Mouse (Mus musculus): ENCODE measurements at regions not wholly inside any gene's neighbourhood (a gene's known extent, or its start where the extent isn't known, plus 50 kb on each side); places are given as distances from the start of the nearest gene placed in this dataset.

DNA sequence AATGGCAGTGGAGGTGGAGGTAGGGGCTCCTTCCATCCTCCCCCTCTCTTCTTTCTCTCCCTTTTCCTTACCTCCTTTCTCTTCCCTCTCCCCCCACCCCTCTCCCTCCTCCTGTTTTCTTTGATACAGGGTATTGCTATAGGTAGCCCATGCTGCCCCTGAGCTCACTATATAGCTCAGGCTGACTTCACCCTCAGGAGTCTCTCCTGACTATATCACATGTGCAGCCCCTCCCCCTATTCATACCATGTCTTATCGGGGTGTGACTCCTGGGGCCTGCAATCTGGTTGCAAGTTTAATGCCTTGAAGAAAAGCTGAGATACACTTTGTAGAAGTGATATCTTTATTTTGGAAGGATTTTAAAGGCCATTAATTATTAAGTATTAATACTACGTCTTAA is 126.4 kb upstream of the Tgfbr2 start:
- 91% methylated on average over 2 of the region's 2 CpGs for WGBS
- no peaks in the 10 kb centered on the region for H3K4me1 ChIP-seq (ENCODE audit: control insufficient read depth, insufficient read depth, low read length)
- TF ChIP-seq POLR2A (IDR thresholded peaks at IDR 0.05; ENCODE audit: borderline replicate concordance, insufficient read depth, low read length), result no peak
- TF ChIP-seq CTCF (IDR thresholded peaks at IDR 0.05; ENCODE audit: borderline replicate concordance, insufficient read depth, low read depth, low read length), result no peak
- H3K27me3 ChIP-seq (ENCODE audit: control insufficient read depth, insufficient read depth, low read length), result no peaks in the 10 kb centered on the region
- H3K27ac ChIP-seq (ENCODE audit: insufficient read depth, low read length), result no peak overlapping the region
- no peak for DNase-seq
- H3K4me3 ChIP-seq (replicated peaks; ENCODE audit: insufficient read depth, low read depth, low read length), result no peak overlapping the region

DNA sequence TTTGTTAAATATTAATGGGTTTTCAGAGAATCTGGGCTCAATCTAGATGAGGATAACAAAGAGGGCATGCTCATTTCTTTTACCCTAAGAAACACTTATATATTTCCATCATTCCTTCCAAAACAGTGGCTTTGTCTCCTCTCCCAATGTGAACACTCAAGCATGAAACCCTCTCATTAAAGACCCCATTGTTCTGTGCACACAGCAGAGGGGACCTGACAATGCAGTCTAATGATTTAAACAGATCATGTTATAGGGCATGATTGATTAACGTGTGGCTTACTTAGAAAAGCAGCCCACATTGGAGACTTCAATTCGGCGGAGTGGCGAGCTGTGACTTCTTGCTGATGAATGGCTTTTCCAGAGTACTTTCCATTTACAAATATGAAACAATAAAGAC is 123.6 kb upstream of the Tgfbr2 start:
- TF ChIP-seq CTCF (IDR thresholded peaks at IDR 0.05; ENCODE audit: borderline replicate concordance, insufficient read depth, low read depth, low read length), result no peak
- TF ChIP-seq POLR2A (IDR thresholded peaks at IDR 0.05; ENCODE audit: borderline replicate concordance, insufficient read depth, low read length), result no peak
- Histone ChIP-seq H3K4me1 (ENCODE audit: control insufficient read depth, insufficient read depth, low read length) (no peaks in the 10 kb centered on the region), H3K27me3 (ENCODE audit: control insufficient read depth, insufficient read depth, low read length) (no peaks in the 10 kb centered on the region), H3K27ac (ENCODE audit: insufficient read depth, low read length) (no peak overlapping the region), H3K4me3 (replicated peaks; ENCODE audit: insufficient read depth, low read depth, low read length) (no peak overlapping the region)
- WGBS, result 53% methylated on average over 4 of the region's 4 CpGs
- DNase-seq, result no peak

DNA sequence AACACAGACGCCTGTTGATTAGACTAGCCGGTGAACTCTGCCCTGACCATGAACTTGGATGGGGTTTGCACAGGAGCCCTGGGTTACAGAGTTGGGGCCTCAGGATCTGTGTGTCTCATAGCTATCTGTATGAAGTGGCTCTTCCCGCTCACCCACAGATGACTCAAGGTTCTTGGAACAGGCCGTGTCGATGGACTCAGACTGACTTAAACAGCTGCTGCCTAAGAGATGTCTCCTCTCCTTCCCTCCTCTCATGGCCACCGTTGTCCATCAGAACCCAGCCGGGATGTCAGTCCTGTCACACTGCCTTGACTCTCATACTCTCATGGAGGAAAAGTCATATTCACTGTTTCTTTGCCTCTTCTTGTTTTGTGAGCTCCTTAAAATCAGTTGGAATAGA is 121.2 kb upstream of the Tgfbr2 start:
- Histone ChIP-seq H3K4me3 (replicated peaks; ENCODE audit: insufficient read depth, low read depth, low read length) (no peak overlapping the region), H3K27ac (ENCODE audit: insufficient read depth, low read length) (no peak overlapping the region), H3K4me1 (ENCODE audit: control insufficient read depth, insufficient read depth, low read length) (no peaks in the 10 kb centered on the region), H3K27me3 (ENCODE audit: control insufficient read depth, insufficient read depth, low read length) (no peaks in the 10 kb centered on the region)
- TF ChIP-seq CTCF (IDR thresholded peaks at IDR 0.05; ENCODE audit: borderline replicate concordance, insufficient read depth, low read depth, low read length) (no peak), POLR2A (IDR thresholded peaks at IDR 0.05; ENCODE audit: borderline replicate concordance, insufficient read depth, low read length) (no peak)
- no peak for DNase-seq
- WGBS, result 94% methylated on average over 7 of the region's 7 CpGs

- 84% methylated on average over 3 of the region's 3 CpGs for WGBS
- Histone ChIP-seq H3K27me3 (ENCODE audit: control insufficient read depth, insufficient read depth, low read length) (no peaks in the 10 kb centered on the region), H3K4me3 (replicated peaks; ENCODE audit: insufficient read depth, low read depth, low read length) (no peak overlapping the region), H3K27ac (ENCODE audit: insufficient read depth, low read length) (no peak overlapping the region), H3K4me1 (ENCODE audit: control insufficient read depth, insufficient read depth, low read length) (no peaks in the 10 kb centered on the region)
- TF ChIP-seq CTCF (IDR thresholded peaks at IDR 0.05; ENCODE audit: borderline replicate concordance, insufficient read depth, low read depth, low read length) (no peak), POLR2A (IDR thresholded peaks at IDR 0.05; ENCODE audit: borderline replicate concordance, insufficient read depth, low read length) (no peak)
- no peak for DNase-seq
Measured at GRCm38 (mm10) chr9:116294073-116294472, 118.9 kb upstream of the Tgfbr2 start.

DNA sequence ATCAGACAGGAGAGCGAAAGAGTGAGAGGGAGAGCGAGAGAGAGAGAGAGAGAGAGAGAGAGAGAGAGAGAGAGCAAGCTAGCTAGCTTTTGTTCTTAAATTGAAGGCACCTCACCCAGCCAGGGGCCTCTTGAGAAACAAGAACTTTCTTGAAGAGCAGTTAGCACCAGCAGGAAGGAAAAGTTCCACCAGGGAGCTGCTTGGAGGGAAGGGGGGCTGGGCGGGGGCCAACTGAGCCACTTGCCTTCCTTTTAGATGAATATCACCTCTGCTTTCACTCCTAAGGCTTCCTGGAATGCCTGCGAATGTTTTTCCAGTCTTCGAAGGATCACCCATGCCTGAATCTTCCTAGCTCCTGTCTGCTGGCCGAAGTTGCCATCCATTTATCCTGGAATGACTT is 118.0 kb upstream of the Tgfbr2 start:
- Histone ChIP-seq H3K4me3 (replicated peaks; ENCODE audit: insufficient read depth, low read depth, low read length) (no peak overlapping the region), H3K4me1 (ENCODE audit: control insufficient read depth, insufficient read depth, low read length) (no peaks in the 10 kb centered on the region), H3K27ac (ENCODE audit: insufficient read depth, low read length) (no peak overlapping the region), H3K27me3 (ENCODE audit: control insufficient read depth, insufficient read depth, low read length) (no peaks in the 10 kb centered on the region)
- WGBS, result 90% methylated on average over 6 of the region's 6 CpGs
- DNase-seq, result no peak
- TF ChIP-seq CTCF (IDR thresholded peaks at IDR 0.05; ENCODE audit: borderline replicate concordance, insufficient read depth, low read depth, low read length), result no peak
- TF ChIP-seq POLR2A (IDR thresholded peaks at IDR 0.05; ENCODE audit: borderline replicate concordance, insufficient read depth, low read length), result no peak

DNA sequence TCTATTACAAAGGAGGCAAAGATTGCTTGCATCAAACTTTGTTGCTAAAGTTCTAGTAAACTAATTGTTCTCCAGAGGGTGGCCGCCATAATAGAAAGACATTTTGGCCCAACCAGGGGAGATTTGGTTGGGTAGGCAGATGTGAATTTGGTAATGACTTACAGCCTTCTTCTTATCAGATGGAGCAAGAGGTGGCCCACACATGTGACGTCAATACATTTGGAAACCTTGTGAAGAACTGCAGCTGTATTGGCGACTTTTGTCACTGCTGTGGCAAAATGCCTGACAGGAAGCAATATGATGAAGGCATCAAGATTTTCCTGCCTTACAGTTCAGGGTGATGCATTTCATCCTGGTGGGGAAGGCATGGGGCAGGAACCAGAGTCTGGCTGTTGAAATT is 116.5 kb upstream of the Tgfbr2 start:
- WGBS, result 90% methylated on average over 3 of the region's 3 CpGs
- no peak overlapping the region for H3K27ac ChIP-seq (ENCODE audit: insufficient read depth, low read length)
- H3K4me1 ChIP-seq (ENCODE audit: control insufficient read depth, insufficient read depth, low read length), result no peaks in the 10 kb centered on the region
- TF ChIP-seq CTCF (IDR thresholded peaks at IDR 0.05; ENCODE audit: borderline replicate concordance, insufficient read depth, low read depth, low read length) (no peak), POLR2A (IDR thresholded peaks at IDR 0.05; ENCODE audit: borderline replicate concordance, insufficient read depth, low read length) (no peak)
- H3K4me3 ChIP-seq (replicated peaks; ENCODE audit: insufficient read depth, low read depth, low read length), result no peak overlapping the region
- DNase-seq, result no peak
- no peaks in the 10 kb centered on the region for H3K27me3 ChIP-seq (ENCODE audit: control insufficient read depth, insufficient read depth, low read length)

DNA sequence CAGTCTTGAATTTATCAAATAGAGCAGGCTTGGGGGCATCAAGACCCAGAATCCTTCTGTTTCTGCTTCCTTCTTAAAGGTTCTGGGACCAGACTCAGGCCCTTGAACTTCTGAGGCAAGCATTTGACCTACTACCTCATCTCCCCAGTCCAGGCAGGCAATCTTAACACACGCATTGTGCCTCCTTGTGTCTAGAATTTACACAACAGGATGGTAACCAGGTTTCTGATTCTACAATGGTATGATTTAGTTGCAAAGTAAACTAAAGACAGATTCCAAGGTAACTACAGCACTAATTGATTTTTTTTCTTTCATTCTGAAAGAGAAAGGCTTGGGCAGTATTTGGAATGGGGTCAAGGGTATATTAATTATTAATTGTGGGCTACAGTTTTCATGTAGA is 115.7 kb upstream of the Tgfbr2 start:
- 96% methylated on average over 1 of the region's 1 CpGs for WGBS
- Histone ChIP-seq H3K4me3 (replicated peaks; ENCODE audit: insufficient read depth, low read depth, low read length) (no peak overlapping the region), H3K27me3 (ENCODE audit: control insufficient read depth, insufficient read depth, low read length) (no peaks in the 10 kb centered on the region), H3K4me1 (ENCODE audit: control insufficient read depth, insufficient read depth, low read length) (no peaks in the 10 kb centered on the region), H3K27ac (ENCODE audit: insufficient read depth, low read length) (no peak overlapping the region)
- no peak for DNase-seq
- no peak for TF ChIP-seq CTCF (IDR thresholded peaks at IDR 0.05; ENCODE audit: borderline replicate concordance, insufficient read depth, low read depth, low read length)
- no peak for TF ChIP-seq POLR2A (IDR thresholded peaks at IDR 0.05; ENCODE audit: borderline replicate concordance, insufficient read depth, low read length)

DNA sequence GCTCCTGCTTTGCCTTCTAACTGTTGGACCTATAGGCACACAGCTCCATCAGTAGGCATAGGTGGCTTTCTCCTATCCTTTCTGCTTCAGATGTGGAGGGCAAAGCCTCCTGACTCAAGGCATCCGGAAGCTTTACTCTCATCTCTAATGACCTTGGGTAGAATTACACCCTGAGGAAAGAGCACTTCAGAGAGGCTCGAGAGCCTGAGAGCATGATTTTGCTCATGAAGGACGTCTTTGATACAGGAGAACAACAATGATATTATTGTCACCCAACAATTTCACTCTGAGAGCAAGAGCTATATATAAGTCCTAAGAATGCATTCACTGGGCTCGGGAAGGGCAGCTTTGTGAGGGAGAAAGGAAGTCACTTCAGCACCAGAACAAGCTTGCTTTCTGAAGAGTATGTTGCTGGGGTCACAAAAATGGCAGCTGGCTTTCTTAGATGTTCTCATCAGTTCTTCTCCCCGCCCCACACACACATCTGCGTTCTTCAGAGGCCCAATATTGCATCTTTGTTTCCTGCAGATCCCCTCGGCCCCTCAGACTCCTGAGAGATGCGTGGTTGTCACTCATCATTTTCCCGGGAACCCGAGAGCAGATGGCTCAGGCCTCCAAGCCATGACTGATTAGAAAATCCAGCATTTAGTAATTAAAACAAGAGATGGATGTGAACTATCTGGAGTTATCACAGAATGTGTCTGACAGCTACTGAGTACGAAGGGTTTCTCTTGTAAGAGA is 110.7 kb upstream of the Tgfbr2 start:
- WGBS, result 49% methylated on average over 11 of the region's 11 CpGs
- Histone ChIP-seq H3K27me3 (ENCODE audit: control insufficient read depth, insufficient read depth, low read length) (no peaks in the 10 kb centered on the region), H3K4me3 (replicated peaks; ENCODE audit: insufficient read depth, low read depth, low read length) (no peak overlapping the region), H3K4me1 (ENCODE audit: control insufficient read depth, insufficient read depth, low read length) (no peaks in the 10 kb centered on the region), H3K27ac (ENCODE audit: insufficient read depth, low read length) (no peak overlapping the region)
- TF ChIP-seq POLR2A (IDR thresholded peaks at IDR 0.05; ENCODE audit: borderline replicate concordance, insufficient read depth, low read length) (no peak), CTCF (IDR thresholded peaks at IDR 0.05; ENCODE audit: borderline replicate concordance, insufficient read depth, low read depth, low read length) (no peak)
- DNase-seq, result no peak
